Mouse (Mus musculus) adrenal gland, adult 8-10 months (tissue): ENCODE data around the gene Scube3. TPM values are rescaled to one million over a fixed set of nuclear protein-coding genes. Genes with fewer than 3 reads are reported as not detected.

Experiments
- DNase-seq: peaks from one replicate; pipeline ENCODE4 v3.0.0; 2022
- total RNA-seq, 4 experiments: library from RNA; stranded (reverse); gene quantifications; 2 replicates each; pipeline ENCODE4 v1.2.4; 2022

The Scube3 gene
- 10 to 100 TPM; 12.1 to 19.7 (median 15.9) TPM for total RNA-seq

GRCm38 (mm10) chr17:28141771-28142699, at the start of gene Scube3:
Scube3 (plus strand) TSS chr17:28142141.
- no peak for DNase-seq

GRCm38 (mm10) chr17:28092297-28092696, 49.6 kb upstream of the Scube3 start:
- no peak for DNase-seq

- DNase-seq = no peak
Measured at GRCm38 (mm10) chr17:28093837-28094236, 48.1 kb upstream of the Scube3 start.

- no peak for DNase-seq
Measured at GRCm38 (mm10) chr17:28096418-28096817, 45.5 kb upstream of the Scube3 start.

GRCm38 (mm10) chr17:28097308-28097707, 44.6 kb upstream of the Scube3 start:
- DNase-seq = no peak

GRCm38 (mm10) chr17:28099086-28099485, 42.9 kb upstream of the Scube3 start:
- no peak for DNase-seq

GRCm38 (mm10) chr17:28100669-28101068, 41.3 kb upstream of the Scube3 start:
- DNase-seq = no peak

GRCm38 (mm10) chr17:28101284-28101887, 40.6 kb upstream of the Scube3 start:
- DNase-seq = no peak

GRCm38 (mm10) chr17:28101902-28102319, 40.0 kb upstream of the Scube3 start:
- no peak for DNase-seq

- DNase-seq = no peak
Measured at GRCm38 (mm10) chr17:28104416-28104815, 37.5 kb upstream of the Scube3 start.

- DNase-seq = no peak
Measured at GRCm38 (mm10) chr17:28106352-28106751, 35.6 kb upstream of the Scube3 start.

GRCm38 (mm10) chr17:28107275-28107674, 34.7 kb upstream of the Scube3 start:
- no peak for DNase-seq

- no peak for DNase-seq
Measured at GRCm38 (mm10) chr17:28112266-28112665, 29.7 kb upstream of the Scube3 start.

- no peak for DNase-seq
Measured at GRCm38 (mm10) chr17:28116335-28116734, 25.6 kb upstream of the Scube3 start.

- peak; percentile 54 for DNase-seq
Measured at GRCm38 (mm10) chr17:28117451-28118209, 24.3 kb upstream of the Scube3 start.

GRCm38 (mm10) chr17:28120460-28120859, 21.5 kb upstream of the Scube3 start:
- DNase-seq = no peak

- no peak for DNase-seq
Measured at GRCm38 (mm10) chr17:28122949-28123348, 19.0 kb upstream of the Scube3 start.

- DNase-seq = no peak
Measured at GRCm38 (mm10) chr17:28123627-28124026, 18.3 kb upstream of the Scube3 start.

- DNase-seq = no peak
Measured at GRCm38 (mm10) chr17:28124368-28124767, 17.6 kb upstream of the Scube3 start.

GRCm38 (mm10) chr17:28129796-28130195, 12.1 kb upstream of the Scube3 start:
- DNase-seq = no peak

- DNase-seq = no peak
Measured at GRCm38 (mm10) chr17:28130391-28131125, 11.4 kb upstream of the Scube3 start.

- no peak for DNase-seq
Measured at GRCm38 (mm10) chr17:28131156-28131555, 10.8 kb upstream of the Scube3 start.
